Mouse (Mus musculus): Measurements from ENCODE around the gene Fh1.

DNA sequence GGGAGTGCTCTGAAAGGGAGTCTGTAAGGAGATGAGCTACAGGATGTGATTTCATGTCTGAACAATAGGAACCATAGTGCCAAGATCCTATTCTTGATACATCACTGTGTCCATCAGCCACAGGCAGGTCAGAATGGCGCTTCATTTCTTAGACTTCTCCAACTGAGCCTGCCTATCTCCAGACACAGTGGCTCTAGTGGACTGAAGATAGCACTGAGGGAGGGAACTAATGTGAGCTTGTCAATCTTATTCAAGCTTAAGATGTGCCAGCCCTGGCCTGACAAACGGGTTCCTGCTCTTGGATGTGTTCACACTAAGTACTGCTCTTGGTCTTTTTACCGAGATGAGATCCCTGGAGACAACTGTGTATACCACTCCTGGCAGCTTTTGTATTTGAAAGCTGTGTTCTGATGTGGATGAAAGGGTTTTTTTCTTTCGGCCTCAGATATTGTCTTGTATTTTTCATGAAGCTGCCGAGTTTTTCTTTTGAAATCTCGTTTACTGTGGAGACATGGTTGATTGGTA lies 59.8 kb downstream of the Fh1 start:
- TF ChIP-seq POLR2A (IDR thresholded peaks at IDR 0.05; ENCODE audit: borderline replicate concordance, insufficient read depth, low read length), result no peak
- TF ChIP-seq CTCF (IDR thresholded peaks at IDR 0.05; ENCODE audit: borderline replicate concordance, insufficient read depth, low read depth, low read length), result no peak
